Mouse (Mus musculus) retina, adult 2 months (tissue): ENCODE data around the gene Olfr948.

Source experiments
- DNase-seq: peaks from one replicate; pipeline ENCODE4 v3.0.0-alpha.2; 2012; ENCODE audit warnings: low read depth, low spot score

The Olfr948 gene

DNA sequence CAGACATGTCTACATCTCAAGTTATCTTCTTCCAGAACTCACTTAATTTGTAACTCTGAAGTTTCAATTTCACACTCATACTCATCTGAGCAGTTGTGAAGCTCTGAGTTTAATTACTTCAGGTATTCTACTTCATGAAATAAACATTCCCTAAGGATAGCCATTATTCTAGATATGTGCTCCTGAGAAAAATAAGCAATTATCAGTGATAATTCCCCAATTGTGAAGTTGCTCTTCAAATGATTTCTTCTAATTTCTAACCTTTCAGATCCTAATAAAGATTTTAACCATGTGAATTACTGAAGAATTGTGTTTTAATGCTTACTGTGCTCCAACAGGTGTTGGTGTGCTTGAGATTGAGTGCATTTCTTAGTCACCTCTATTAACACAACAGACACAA lies at the start of gene Olfr948:
Olfr948 (minus strand) TSS at position 101 of the 400 bp plus-strand sequence.
- no peak for DNase-seq

DNA sequence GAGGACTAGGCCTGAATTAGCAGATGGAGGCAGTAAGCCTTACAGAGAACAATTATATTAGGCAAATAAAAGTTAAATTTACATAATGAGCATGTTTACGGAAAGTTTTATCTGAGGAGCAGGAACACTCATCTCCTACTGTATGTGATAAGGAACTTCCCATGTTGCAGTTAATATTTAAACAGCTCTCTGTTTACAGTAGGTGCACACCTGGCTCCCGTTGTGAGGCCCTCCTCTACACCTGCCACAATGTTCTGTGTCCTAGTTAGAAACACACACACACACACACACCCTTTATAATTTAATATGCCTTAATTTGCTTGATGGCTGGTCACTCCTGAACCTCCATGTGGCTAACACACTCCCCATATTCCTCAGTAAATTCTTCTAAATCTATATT lies 38.7 kb downstream of the Olfr948 start:
- DNase-seq = no peak

DNA sequence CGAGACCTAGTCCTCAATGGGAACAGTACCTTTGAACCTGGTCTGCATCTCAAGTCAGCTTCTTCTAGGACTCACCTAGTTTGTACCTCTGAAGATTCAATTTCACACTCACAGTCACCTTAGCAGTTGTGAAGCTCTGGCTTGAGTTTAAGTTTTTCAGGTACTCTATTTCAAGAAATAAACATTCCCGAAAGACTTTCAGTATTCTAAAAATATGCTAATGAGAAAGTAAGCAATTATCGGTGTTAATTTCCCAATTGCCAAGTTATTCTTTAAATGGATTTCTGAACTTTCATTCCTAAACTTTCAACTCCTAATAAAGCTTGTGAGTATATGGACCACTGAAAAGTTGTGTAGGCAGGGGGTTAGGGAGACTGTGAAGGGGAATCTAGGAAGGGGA lies 49.1 kb downstream of the Olfr948 start, which contains the start of gene Olfr945:
Olfr945 (minus strand) TSS at position 101 of the 400 bp plus-strand sequence.
- DNase-seq = no peak
